Mouse (Mus musculus) spleen, adult 10 weeks (tissue): Measurements from ENCODE around the gene Mucl1. TPM values are rescaled to one million over a fixed set of nuclear protein-coding genes. Genes with fewer than 3 reads are reported as not detected.

Source experiments
- polyA plus RNA-seq: library from polyadenylated mRNA; stranded (reverse); fragments of 350-450 nt; fragmentation: Illumina TruSeq; extraction: RNeasy Lipid Tissue Mini Kit (QIAGEN cat#74804); gene quantifications from one replicate; pipeline ENCODE4 v1.2.3, GENCODE M21; 2015; ENCODE audit warnings: low replicate concordance; ENCODE audit not compliant: insufficient read depth

The Mucl1 gene
- polyA plus RNA-seq: not detected

GRCm38 (mm10) chr15:103755369-103755768 lies at the start of gene Mucl1:
Mucl1 (minus strand) TSS chr15:103755469.

Other genes starting within 250 kb of the Mucl1 start
- gene Ppp1r1a, start 217.5 kb downstream of the Mucl1 start, polyA plus RNA-seq: 0.43 TPM
- not detected for gene Glycam1, start 190.4 kb downstream of the Mucl1 start, polyA plus RNA-seq
- gene Mucl2, start 143.8 kb upstream of the Mucl1 start, polyA plus RNA-seq: not detected